Mouse (Mus musculus): Measurements from ENCODE around the gene Col25a1.
A peak's percentile ranks its signal among the peaks of the same experiment; 100 is the strongest.

Gene Col25a1

DNA sequence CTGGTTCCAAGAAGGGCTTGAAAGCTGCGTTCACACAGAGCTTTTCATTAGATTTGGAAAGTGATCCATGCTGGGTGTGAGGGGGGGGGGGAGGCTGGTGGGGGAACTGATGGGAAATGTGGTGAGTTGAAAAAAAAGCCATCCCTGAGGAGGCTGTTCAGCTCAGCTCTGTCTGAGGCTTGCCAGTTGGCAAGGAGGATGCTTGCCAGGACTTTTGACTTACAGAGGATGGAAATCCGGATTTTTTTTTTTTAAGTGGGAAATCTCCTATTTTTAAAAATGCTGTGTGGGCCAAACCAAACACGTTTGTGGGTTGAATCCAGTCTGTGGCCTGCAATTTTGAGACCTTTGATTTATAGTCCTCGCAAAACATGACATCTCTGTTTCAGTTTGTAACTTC lies 35.6 kb downstream of the Col25a1 start:
- DNase-seq, result no peak

DNA sequence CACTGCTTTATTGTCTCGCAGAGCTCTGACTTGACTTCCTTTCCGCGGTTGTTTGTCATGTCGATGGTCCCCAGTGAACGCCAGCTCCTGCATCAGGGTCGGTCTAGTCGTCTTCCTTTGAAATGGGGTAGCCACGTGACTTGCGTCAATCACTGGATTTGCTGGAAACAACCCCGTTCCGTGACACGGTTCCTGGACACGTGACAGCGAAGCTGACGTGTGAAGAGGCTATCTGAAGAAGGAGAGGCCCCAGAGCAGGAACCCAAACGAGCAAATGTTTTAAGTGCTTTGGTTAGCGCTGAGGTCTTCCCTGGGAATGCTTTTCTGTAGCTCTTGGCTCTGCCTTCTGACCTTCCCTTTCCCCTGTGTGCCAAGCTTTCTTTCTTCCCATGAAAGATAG lies 41.5 kb downstream of the Col25a1 start:
- DNase-seq, result no peak

DNA sequence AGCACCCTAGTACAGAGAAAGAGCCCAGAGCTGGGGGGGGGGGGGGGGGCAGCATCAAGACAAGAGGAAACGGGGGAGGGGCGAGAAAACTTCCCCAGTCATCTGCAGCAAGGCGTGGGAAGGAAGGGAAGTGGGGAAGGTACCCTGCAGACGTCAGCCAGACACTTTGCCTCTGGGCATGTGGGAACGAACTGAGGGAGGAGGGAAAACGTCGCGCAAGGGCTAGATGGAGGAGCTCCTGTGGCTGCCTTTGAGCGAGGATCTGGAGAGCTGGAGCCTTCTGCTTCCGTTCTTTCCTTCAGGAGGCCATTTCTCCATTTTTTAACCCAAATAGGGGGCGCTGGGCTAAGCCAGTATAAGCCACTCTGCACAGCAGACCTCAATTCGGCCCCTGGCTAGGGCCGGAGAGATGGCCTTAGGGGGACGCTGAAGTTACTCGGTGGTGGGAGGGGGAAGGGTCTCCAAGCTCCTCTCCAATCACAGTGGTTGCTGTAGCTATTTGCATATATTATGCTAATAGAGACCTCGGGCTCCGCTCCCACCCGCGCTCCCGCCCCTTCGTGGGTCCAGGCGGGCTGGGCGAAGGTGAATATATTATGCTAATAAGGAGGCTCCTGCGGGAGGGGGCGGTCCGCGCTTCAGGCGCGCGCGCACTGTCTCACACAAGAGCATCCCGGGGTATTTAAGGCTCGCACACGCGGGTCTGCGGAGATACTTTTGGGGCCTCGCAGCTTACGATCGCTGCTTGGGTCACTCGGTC lies 49.1 kb downstream of the Col25a1 start:
- peak; percentile 69 for DNase-seq

DNA sequence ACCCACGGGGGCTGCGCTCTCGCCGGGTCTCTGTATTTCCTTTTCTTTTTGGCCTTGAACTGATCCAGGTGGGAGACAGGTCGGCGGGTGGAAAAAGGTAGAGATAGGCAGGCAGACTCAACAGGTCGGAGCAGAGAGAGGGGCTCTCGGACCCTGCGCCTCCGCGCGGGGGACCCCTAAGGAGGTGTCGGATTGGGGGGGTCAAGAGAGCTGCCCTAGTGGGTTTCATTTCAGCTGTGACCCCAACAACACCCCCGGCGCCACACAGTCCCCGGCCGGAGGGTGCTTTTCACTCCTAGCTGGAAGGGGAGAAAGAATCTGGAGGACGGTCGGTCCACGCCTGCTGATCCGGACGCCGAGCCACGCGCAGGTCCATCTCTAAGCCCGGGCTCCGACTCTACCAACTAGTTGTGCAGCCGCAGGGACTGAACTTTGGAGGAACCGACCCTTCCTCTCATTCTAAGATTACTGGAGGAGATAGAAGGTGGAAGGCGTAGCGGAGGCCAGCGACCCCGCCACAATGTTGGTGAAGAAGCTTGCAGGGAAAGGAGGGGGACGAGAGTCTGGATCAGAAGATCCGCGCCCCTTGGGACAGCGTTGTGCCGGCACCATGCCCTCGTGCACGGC lies 49.8 kb downstream of the Col25a1 start:
- peak; percentile 21 for DNase-seq

DNA sequence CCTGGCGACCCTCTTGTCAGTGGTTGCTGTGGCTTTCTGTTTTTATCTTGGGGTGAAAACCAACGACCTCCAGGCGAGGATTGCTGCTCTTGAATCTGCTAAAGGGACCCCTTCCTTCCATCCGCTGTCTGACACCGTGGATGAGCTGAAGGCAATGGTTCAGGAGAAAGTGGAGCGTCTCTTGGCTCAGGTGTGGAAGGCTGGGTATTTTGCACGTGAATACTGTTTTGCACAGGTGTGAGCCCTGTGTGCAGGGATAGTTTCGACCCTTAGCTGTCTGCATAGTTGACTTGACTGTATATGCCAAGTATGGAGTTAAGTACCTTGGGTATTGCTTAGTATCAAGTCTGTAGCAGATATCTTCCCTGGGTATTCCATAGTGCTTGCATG lies 50.3 kb downstream of the Col25a1 start:
- no peak for DNase-seq

DNA sequence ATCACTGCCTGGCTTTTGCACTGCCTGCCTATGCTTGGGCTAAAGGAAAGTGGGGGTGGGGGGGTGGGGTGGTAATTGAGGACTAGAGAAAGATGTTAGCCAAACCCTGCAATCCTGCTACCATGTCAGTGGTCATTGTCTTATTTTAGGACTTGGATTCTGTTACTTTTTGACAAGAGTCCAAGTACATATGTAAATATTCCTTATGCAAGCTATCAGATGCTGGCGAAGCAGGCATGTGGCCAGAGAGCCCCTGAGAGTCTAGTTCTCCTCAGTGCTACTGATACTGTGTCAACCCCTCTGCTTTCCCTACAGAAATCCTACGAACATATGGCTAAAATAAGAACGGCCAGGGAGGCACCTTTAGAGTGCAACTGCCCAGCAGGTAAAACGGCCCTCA lies 51.1 kb downstream of the Col25a1 start:
- DNase-seq, result no peak

DNA sequence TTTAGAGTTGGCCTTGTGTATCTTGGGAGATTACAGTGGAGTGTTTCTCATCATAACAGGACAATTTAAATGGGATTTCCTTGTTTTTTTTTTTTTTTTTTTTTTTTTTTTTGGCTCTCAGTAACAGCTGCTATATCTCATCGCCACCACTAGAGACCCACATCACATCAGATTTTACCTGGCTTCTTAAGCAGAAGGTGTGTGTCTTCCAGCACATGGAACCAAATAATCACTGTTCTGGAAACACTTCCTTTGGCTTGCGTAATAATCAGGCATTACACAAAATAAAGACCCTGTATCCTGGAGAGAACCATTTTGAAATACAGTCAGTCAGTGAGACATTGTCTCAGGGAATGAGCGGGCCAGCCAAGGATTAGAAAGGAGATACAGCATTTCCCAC lies 53.8 kb downstream of the Col25a1 start:
- no peak for DNase-seq

DNA sequence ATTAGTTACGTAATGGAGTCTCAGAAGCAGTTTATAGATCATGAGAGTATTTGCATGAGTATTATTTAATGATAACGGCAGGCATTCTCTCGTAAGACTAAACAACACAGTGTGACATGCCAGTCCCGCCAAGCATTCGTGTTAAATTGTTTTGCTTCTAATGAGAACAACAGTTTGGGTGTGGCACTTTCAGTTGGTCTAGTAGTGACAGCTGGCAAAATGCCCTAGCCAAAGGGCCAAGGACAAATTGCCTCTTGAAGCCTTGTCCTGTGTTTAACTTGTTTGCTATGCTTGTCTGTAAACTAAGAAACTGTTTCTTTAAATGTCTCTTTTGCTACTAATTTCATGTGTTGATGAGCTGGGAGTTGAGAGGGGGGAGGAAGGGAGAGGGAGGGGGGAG lies 56.3 kb downstream of the Col25a1 start:
- no peak for DNase-seq

DNA sequence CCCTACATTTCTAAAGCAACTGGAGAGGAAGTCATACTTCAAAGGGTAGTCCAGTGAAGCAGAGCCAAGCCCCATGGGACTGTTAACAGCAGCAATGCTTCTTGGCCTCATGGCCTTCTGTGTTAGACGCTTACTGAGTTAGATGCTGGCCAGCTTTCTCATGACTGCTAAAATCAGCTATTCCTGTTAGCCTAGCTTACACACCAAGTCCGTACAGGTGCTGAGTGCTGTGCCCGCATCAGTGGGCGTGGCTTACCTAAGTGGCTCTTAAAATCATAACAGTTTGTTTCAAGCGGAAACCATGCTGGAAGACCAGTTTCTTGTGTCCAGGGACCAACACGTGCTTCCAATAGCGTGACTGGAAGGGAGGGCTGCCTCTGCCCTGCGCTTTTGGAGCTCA lies 62.1 kb downstream of the Col25a1 start:
- DNase-seq, result no peak

DNA sequence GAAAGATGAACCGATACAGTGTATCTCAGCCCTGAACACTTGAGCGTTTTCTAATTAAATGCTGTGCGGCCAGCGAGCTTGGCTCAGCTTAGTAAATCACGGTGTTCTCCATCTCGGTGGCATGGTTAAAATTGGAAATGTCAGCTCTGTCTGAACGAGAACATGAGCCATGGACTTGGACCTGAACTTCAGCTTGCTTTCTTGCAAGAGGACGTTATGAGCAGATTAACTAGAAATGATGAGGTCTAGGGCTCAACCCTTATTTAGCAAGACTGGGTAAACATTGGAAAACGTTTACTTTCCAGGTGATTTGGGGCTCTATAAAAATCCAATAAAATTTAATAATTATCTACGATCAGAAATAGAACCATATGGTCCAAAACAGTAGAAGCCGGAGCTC lies 83.3 kb downstream of the Col25a1 start:
- DNase-seq, result no peak

DNA sequence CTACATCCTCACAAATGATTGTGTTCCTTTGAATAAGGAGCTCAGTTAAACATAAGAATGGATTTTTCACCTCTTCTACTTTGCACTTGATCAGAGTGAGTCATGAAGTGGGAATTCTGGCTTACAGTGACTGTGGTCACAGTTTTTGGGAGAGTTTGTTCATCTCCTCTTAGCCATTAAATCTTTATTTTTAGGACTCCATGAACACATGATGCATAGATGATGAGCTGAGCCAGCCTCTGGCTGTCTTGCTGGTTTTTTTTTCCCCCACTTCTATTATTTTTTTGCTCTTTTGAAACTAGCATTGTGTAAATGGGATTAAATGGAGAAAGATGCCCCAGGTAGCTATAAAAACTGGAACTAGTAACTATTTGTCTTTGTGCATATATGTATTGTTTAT lies 84.8 kb downstream of the Col25a1 start:
- DNase-seq, result no peak

DNA sequence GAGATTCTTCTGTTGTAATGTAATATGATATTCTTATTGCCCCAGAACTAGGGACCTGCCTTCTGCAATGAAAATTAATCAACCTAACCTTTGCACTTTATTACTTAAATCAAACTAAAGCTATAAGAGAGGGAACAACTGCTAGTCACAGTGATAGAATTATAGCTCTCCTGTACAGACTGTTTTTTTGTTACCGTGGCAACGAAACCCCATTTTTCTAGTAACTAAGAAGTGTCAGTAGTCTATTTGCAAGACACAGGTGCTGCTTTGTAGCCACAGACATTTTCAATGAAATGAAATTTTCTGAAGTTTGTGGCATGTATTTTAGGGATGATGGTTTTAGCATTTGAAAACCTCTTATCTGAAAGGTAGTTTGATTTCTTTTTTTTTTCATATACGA lies 85.3 kb downstream of the Col25a1 start:
- no peak for DNase-seq

DNA sequence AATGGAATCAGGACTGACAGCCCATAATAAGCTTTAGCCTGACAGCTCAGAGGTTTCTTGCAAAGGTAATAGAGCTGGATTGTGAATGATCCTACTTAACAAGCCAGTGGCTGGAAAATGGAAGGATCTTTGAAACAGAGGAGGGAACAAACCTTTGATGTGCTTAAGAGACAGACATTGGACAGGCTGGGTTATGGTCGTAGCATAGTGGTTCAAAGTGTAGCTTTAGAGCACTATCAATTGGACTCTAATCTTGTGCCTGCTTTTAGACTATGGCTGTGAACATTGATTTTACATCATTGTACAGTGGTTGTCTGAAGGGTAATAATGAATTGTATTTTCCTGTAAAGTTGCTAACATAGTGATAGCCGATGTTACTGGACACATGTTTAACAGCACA lies 86.4 kb downstream of the Col25a1 start:
- no peak for DNase-seq

DNA sequence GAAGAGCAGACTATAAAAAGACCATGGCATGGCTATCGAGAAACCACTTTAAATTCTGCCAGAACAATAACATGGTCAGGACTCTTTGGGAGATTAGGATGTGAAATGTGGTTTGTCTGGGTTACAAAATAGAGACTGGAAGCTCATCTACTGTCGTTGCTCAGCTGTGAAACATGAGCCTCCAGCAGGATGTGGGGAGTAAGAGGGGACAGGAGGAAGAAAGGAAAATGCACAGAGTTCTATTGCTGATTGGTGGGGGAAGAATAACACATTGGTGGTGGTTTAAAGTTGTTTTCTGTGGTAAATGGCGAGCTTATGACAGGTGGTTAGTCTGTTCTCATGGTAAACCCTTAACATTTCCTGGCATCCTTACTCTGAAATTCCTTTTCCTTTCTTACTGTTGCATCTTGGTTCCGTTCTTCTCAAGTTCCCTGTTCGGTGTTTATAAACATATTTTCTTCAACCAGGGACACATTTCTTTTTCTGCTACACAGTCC lies 87.0 kb downstream of the Col25a1 start:
- DNase-seq, result no peak

DNA sequence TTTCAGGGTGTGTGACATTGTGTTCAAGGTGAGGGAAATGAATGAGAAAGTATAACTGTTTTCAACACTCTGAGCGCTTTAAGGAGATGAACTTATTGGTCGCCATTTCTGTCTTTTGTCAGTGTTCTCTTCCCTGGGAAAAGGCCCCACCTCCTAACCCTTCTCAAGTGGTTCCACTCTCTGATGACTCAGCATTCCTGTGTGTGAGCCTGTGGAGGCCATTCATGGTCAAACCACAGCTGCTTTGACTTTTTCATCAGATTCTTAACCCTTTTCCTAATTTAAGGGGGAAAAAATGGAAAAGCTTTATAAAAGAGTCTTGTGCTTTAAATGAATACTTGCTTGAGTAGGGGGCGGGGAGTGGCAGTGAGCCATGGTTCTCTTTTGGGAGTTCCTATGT lies 89.5 kb downstream of the Col25a1 start:
- no peak for DNase-seq

DNA sequence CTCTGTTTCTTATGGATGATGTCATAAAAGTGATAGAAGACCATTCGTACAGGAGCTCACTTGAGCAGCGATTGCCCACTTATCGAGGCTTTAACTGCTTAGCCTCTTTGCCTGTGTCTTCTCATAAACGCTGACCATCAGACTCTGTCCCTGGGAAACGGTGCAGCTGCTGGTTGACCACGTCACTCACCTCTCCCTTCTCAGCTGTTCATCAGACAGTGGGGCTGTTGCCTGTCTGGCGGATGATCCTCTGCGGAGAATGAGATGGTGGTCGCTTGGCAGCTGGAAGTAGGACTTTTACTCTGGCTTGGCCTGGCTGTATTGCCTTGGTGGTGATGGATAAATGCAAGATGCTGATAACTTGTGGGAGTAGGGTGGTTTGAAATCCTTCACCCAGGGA lies 96.9 kb downstream of the Col25a1 start:
- no peak for DNase-seq

DNA sequence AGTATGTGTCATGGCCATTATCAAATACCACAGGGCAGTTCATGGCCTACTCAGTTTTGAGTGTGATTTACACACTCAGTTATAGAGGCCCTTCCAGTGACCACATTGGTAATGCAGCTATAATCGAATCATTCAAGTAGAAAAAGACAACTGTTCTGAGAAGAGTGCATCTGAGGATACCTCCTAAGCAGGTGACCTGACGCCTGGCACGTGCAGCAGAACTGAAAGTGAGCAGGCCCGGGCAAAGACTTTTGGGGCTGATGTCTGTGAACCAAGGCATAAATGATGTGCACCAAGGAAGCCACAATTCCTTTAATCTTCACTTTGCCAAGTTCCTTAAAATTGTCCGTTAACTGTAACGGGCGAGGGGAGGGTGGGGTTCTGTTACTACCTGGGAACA lies 101.6 kb downstream of the Col25a1 start:
- DNase-seq, result no peak

DNA sequence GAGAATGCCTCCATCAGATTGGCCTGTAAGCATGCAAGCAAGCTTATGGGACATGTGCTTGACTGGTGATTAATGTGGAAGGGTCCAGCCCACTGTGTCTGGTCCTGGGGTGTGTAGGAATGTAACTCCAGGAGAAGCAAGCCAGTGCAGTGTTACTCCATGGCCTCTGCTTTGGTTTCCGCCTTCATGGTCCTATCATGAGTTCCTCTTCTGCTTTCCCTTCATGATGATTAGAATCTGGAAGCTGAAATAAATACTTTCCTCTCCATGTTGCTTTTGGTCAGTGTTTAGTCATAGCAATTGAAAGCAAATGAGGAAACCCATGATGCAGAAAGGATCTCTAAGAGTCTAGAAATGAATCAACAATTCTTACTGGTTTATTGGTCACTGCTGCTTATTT lies 103.9 kb downstream of the Col25a1 start:
- no peak for DNase-seq

DNA sequence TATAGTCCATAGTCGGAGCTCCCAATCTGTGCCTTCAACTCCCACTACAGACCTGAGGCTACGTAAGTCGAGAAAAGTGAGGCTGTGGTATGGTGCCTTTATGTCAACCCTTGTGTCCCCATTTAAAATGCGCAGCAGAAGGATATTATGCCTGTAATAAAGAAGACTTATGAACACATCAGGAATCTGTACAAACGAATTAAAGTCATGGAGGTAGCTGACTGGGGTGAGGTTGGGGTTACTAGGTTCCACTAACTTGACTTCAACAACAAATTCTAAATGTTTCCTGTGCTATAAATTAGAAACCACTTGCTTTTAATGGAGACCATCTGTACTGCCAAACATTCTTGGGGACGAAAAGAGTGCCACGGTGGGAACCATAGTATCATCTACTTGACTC lies 104.8 kb downstream of the Col25a1 start:
- DNase-seq, result no peak

DNA sequence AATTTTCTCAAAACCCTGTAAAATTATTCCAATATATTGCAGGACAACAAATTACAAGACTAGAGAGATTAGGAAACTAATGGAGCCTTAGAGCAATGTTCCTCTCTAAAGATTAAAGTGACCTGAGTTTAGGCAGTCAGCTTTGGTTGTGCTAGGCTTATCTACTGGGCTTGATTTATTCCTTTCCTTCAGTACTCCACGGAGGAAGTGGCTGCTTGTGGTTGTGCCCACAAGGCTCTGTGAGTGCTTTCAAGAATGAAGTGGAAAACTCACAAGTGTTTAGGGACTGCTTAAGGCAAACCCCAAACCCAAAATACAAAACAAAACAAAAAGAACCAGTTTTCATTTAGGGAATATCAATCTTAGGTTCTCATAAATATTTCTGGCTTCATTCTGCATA lies 106.6 kb downstream of the Col25a1 start:
- no peak for DNase-seq

DNA sequence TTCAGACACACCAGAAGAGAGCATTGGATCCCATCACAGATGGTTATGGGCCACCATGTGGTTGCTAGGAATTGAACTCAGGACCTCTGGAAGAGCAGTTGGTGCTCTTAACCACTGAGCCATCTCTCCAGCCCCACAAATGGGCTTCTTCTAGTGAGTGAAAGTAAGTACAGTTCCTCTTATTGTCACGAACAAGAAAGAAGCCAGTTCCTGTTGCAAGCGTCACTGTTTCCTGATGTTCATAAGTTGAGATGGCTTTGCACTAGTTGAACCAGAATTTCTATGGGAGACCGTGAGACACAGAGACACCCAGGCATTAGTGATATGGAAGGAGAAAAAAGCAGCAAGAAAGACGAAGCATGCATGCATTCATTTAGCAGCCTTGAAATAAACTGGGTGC lies 110.6 kb downstream of the Col25a1 start:
- DNase-seq, result no peak

DNA sequence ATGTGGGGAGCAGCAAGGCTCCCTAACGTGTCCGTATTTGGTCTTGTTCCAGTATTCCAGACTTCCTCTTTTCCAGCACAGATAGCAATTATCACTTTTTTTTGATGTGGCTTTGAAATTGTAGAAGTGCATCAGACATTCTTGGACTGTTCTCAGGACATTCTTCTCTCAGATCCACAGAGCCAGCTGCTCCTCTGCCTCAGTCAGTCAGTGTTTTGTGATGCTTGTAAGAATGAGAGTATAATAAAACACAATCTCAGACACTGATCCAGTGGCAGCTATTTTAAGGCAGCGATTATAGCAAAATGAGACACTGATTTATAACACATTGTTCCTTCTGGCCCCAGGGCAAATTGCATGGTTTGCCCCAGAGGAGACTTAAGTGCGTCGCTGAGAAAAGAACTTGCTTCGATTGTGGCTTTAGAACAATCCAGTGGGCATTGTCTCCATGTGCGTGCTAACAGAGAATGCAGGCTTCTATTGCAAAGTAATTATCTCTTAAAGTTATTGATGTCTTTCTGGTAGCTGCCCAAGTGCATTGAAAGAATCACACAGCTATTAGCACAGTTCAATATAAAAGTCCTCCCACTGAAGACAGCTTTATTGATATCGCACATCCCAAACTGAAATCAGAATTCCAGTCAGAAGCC lies 111.5 kb downstream of the Col25a1 start:
- DNase-seq, result no peak

DNA sequence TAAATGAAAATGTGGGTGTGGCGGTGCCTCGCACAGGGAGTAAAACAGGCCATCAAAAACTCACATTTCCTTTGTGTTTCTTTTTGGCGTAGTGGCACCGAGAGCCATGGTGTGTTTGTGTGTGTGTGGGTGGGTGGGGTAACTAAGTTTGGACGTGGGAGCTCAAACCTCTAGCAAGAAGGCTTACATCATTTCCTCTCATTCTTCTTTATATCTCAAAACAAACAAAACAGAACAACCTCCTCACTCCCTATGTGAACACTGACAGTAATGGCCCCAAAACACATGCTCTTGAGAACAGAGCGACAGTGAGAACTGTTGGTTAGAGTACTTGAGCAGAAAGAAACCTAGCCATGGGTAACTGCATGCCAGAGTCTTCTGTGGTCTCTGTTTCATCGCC lies 121.1 kb downstream of the Col25a1 start:
- DNase-seq, result no peak

DNA sequence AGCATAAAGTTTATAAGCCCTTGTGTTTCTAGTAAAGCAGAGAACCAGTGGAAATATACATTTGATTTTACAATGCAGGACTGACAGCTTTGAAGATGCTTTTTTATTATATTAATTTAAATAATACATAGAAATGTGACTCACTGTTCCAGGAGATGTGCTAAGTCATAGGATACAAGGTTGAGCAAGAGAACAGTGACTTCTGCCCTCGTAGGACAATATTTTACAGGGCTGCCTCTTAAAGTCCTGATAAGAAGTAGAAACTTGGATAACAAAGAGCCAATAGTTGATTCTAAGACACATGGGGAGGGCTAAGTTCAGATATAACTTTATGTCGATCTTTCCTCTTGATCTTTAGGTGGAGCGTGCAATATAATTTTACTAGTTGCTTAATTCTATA lies 124.8 kb downstream of the Col25a1 start:
- no peak for DNase-seq
